In the genomic region with DNA sequence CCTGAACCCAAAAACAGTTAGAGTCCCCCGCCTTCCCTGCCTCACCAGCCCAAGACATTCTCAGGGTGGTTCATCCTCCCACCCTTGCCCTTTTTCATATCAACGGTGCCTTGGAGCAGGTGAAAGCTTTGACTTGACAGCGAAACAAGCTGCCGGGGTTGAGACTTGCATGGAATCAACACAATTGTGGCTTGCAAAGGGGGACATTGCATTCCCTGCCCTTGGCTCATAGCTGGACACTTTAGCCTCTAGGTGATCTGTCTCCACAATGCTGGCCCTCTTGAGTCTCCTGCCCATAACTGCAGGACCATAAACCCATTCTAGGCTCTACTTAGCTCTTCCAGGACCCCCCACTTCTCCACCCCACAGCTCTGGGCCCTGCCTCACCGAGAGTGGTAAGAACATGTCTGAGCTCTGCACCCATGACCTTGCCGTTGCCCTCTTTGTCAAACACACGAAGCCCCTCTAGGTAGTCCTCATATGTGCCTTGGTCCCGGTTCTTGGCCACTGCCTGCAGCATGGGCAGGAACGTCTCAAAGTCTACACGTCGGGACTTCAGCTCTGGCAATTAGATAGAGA, we compare ENCODE assay signal across 8 mouse cellular contexts. TPM values are rescaled to one million over a fixed set of nuclear protein-coding genes. Genes with fewer than 3 reads are reported as not detected.
DNase-seq lines count a peak whose midpoint lies in the region; ATAC-seq lines count a peak whose summit lies in the region.

No protein-coding gene starts in this region.

- peaks cover 28% of the 10 kb centered on the region for H3K36me3 ChIP-seq in hindbrain, embryonic 10.5 days
- peaks cover 24% of the 10 kb centered on the region for H3K36me3 ChIP-seq in midbrain, embryonic 12.5 days

- H3K27ac ChIP-seq in hindbrain, embryonic 10.5 days, result peak overlapping the region; percentile 95
- peak overlapping the region; percentile 91 for H3K27ac ChIP-seq in midbrain, embryonic 12.5 days (replicated peaks)

- H3K27me3 ChIP-seq in hindbrain, embryonic 10.5 days (ENCODE audit: insufficient read depth, poor library complexity, severe bottlenecking), result peaks cover 8% of the 10 kb centered on the region
- peaks cover 10% of the 10 kb centered on the region; the same call in 1 of the 2 replicates for H3K27me3 ChIP-seq in midbrain, embryonic 12.5 days

- no peak for ATAC-seq in midbrain, embryonic 12.5 days (ENCODE audit: low FRiP score, low read depth)

- peaks cover 65% of the 10 kb centered on the region for H3K4me1 ChIP-seq in hindbrain, embryonic 10.5 days (replicated peaks)
- H3K4me1 ChIP-seq in midbrain, embryonic 12.5 days, result peaks cover 48% of the 10 kb centered on the region

- H3K9me3 ChIP-seq in hindbrain, embryonic 10.5 days, result no peaks in the 10 kb centered on the region
- no peaks in the 10 kb centered on the region for H3K9me3 ChIP-seq in midbrain, embryonic 12.5 days

- DNase-seq in kidney, adult 11 months, result peak; percentile 34
- DNase-seq in kidney, postnatal 4 days, result no peak
- peak; percentile 71 for DNase-seq in MN1 (ENCODE audit: low spot score)
- no peak for DNase-seq in hindbrain, embryonic 10.5 days (ENCODE audit: low spot score)
- DNase-seq in frontal cortex, postnatal 14 days (ENCODE audit: low spot score in 2 of 2), result no peak
- no peak for DNase-seq in urinary bladder, adult 2 months (ENCODE audit: low spot score)
- DNase-seq in adrenal gland, postnatal 4 days (ENCODE audit: low spot score in 2 of 2), result no peak

- 62% methylated on average over 11 of the region's 11 CpGs for WGBS in hindbrain, embryonic 10.5 days
- 61% methylated on average over 11 of the region's 11 CpGs for WGBS in midbrain, embryonic 12.5 days

- peak overlapping the region; percentile 84; the same call in 1 of the 2 replicates for H3K9ac ChIP-seq in midbrain, embryonic 12.5 days (replicated peaks)

- H3K4me2 ChIP-seq in midbrain, embryonic 12.5 days (replicated peaks), result peak overlapping the region; percentile 82

- peak overlapping the region; percentile 74 for H3K4me3 ChIP-seq in hindbrain, embryonic 10.5 days
- peak overlapping the region; percentile 67 for H3K4me3 ChIP-seq in midbrain, embryonic 12.5 days

RNA-seq across cellular contexts. Expression of gene Myl6, which starts 0.8 kb away (rescaled TPM):
- polyA plus RNA-seq in hindbrain, embryonic 10.5 days (2016; fragmentation: Nextera tagmentation; extraction: Ambion mirVana), result 866 and 958 TPM in 2 replicates
- 747 and 793 TPM in 2 replicates for polyA plus RNA-seq in midbrain, embryonic 12.5 days (2016; fragmentation: Nextera tagmentation; extraction: Ambion mirVana)
- 10,835 and 11,320 TPM in 2 replicates for polyA plus RNA-seq in urinary bladder, adult 2 months (2012; rRNA removed)
- 100 to 1,000 TPM; 703 to 716 TPM for total RNA-seq in adrenal gland, postnatal 4 days (2021)

RNA-seq across cellular contexts. Expression of gene Myl6b, which starts 3.7 kb away (rescaled TPM):
- polyA plus RNA-seq in hindbrain, embryonic 10.5 days (2016; fragmentation: Nextera tagmentation; extraction: Ambion mirVana), result 2.8 TPM in 2 replicates
- polyA plus RNA-seq in midbrain, embryonic 12.5 days (2016; fragmentation: Nextera tagmentation; extraction: Ambion mirVana), result 2.7 and 3.0 TPM in 2 replicates
- polyA plus RNA-seq in urinary bladder, adult 2 months (2012; rRNA removed), result 3.0 and 3.3 TPM in 2 replicates
- total RNA-seq in adrenal gland, postnatal 4 days (2021), result 1 to 10 TPM; 6.8 to 8.2 TPM

RNA-seq across cellular contexts. Expression of gene Esyt1, which starts 30.9 kb away (rescaled TPM):
- 20.2 and 22.0 TPM in 2 replicates for polyA plus RNA-seq in hindbrain, embryonic 10.5 days (2016; fragmentation: Nextera tagmentation; extraction: Ambion mirVana)
- 25.6 and 26.6 TPM in 2 replicates for polyA plus RNA-seq in midbrain, embryonic 12.5 days (2016; fragmentation: Nextera tagmentation; extraction: Ambion mirVana)
- polyA plus RNA-seq in urinary bladder, adult 2 months (2012; rRNA removed), result 56.9 and 61.6 TPM in 2 replicates
- 10 to 100 TPM; 30.3 to 34.5 TPM for total RNA-seq in adrenal gland, postnatal 4 days (2021)

RNA-seq across cellular contexts. Expression of gene Smarcc2, which starts 35.7 kb away (rescaled TPM):
- polyA plus RNA-seq in hindbrain, embryonic 10.5 days (2016; fragmentation: Nextera tagmentation; extraction: Ambion mirVana), result 72.2 and 106 TPM in 2 replicates
- polyA plus RNA-seq in midbrain, embryonic 12.5 days (2016; fragmentation: Nextera tagmentation; extraction: Ambion mirVana), result 188 and 202 TPM in 2 replicates
- polyA plus RNA-seq in urinary bladder, adult 2 months (2012; rRNA removed), result 91.5 and 97.0 TPM in 2 replicates
- total RNA-seq in adrenal gland, postnatal 4 days (2021), result 100 to 1,000 TPM; 138 to 157 TPM

RNA-seq across cellular contexts. Expression of gene Zc3h10, which starts 52.8 kb away (rescaled TPM):
- 16.9 and 19.9 TPM in 2 replicates for polyA plus RNA-seq in hindbrain, embryonic 10.5 days (2016; fragmentation: Nextera tagmentation; extraction: Ambion mirVana)
- polyA plus RNA-seq in midbrain, embryonic 12.5 days (2016; fragmentation: Nextera tagmentation; extraction: Ambion mirVana), result 20.1 and 22.5 TPM in 2 replicates
- polyA plus RNA-seq in urinary bladder, adult 2 months (2012; rRNA removed), result 12.5 TPM in 2 replicates
- total RNA-seq in adrenal gland, postnatal 4 days (2021), result 10 to 100 TPM; 10.9 to 11.0 TPM

Comparison
In these comparisons a context has a peak if more than half of its experiments do, and no peak if none do; other contexts are left out.
1. DNase-seq: peak in kidney, adult 11 months (single experiment) and MN1 (single experiment); none in kidney, postnatal 4 days (0 of 2), hindbrain, embryonic 10.5 days (single experiment), frontal cortex, postnatal 14 days (0 of 2), urinary bladder, adult 2 months (single experiment) and adrenal gland, postnatal 4 days (0 of 2).
2. RNA of gene Myl6, which starts 0.8 kb away (polyA plus RNA-seq): 10,835 to 11,320 TPM in urinary bladder, adult 2 months; 866 to 958 TPM in hindbrain, embryonic 10.5 days and 747 to 793 TPM in midbrain, embryonic 12.5 days; every median in the first group is over 10 times any median in the second.